23 mouse cellular contexts compared by ENCODE assay signal in genomic region chr3:96251787-96252186, GRCm38 (mm10). TPM values are rescaled to one million over a fixed set of nuclear protein-coding genes. Genes with fewer than 3 reads are reported as not detected.
DNase-seq lines count a peak whose midpoint lies in the region; ATAC-seq and TF ChIP-seq lines count a peak whose summit lies in the region.
"Had no signal": no experiment of that assay in that cellular context is flagged by ENCODE, and none has a peak within 500 bp of the region (broad histone marks: within the 10 kb centered on the region; RNA-seq: fewer than 3 reads in every experiment).

No protein-coding gene starts in this region.

- H3K27me3 ChIP-seq in spleen, adult 2 months (ENCODE audit: control insufficient read depth, insufficient read depth, low read length), result no peaks in the 10 kb centered on the region
- H3K27me3 ChIP-seq in splenic B cell, adult 2 months (ENCODE audit: control insufficient read depth, insufficient read depth, low read length, poor library complexity, severe bottlenecking), result no peaks in the 10 kb centered on the region
- no peaks in the 10 kb centered on the region for H3K27me3 ChIP-seq in forebrain, embryonic 15.5 days
- H3K27me3 ChIP-seq: embryonic facial prominence, embryonic 13.5 days; forebrain, embryonic 12.5 days; heart, embryonic 12.5 days; hindbrain, embryonic 15.5 days had no signal

- no peaks in the 10 kb centered on the region for H3K36me3 ChIP-seq in spleen, adult 2 months (ENCODE audit: control insufficient read depth, insufficient read depth, low read length)
- H3K36me3 ChIP-seq in splenic B cell, adult 2 months (ENCODE audit: control insufficient read depth, insufficient read depth, low read length, poor library complexity, severe bottlenecking), result no peaks in the 10 kb centered on the region
- no peaks in the 10 kb centered on the region for H3K36me3 ChIP-seq in forebrain, embryonic 15.5 days
- H3K36me3 ChIP-seq: embryonic facial prominence, embryonic 13.5 days; forebrain, embryonic 12.5 days; heart, embryonic 12.5 days; hindbrain, embryonic 15.5 days had no signal

- no peak overlapping the region for H3K9ac ChIP-seq in forebrain, embryonic 15.5 days (replicated peaks)
- H3K9ac ChIP-seq: embryonic facial prominence, embryonic 13.5 days; forebrain, embryonic 12.5 days; heart, embryonic 12.5 days; hindbrain, embryonic 15.5 days had no signal

- TF ChIP-seq CTCF in spleen, adult 2 months (IDR thresholded peaks at IDR 0.05; ENCODE audit: extremely low read depth, insufficient read depth, insufficient read length, insufficient replicate concordance), result no peak

- H3K4me2 ChIP-seq in forebrain, embryonic 15.5 days (replicated peaks), result no peak overlapping the region
- H3K4me2 ChIP-seq: embryonic facial prominence, embryonic 13.5 days; forebrain, embryonic 12.5 days; heart, embryonic 12.5 days; hindbrain, embryonic 15.5 days had no signal

- 34% methylated on average over 3 of the region's 3 CpGs for WGBS in spleen, adult 2 months
- WGBS in forebrain, embryonic 15.5 days, result 91% methylated on average over 3 of the region's 3 CpGs

- peak; percentile 81 for DNase-seq in heart, adult 11 months
- no peak for DNase-seq in heart, postnatal 36 days
- DNase-seq in spleen, adult 2 months (ENCODE audit: low read depth in 1 of 2, low spot score in 2 of 2), result no peak
- no peak for DNase-seq in spleen, adult 18-20 months
- DNase-seq in splenic B cell, adult 2 months (ENCODE audit: low read depth, low spot score), result peak; percentile 56
- no peak for DNase-seq in layer of hippocampus, adult 11-12 months (ENCODE audit: low spot score)
- DNase-seq: adrenal gland, adult 2 months; adrenal gland, postnatal 36 days; cerebellum, adult 11 months; cerebellum, adult 8-10 months; cerebellum, postnatal 25 days had no signal

- H3K4me3 ChIP-seq in spleen, adult 2 months (ENCODE audit: extremely low read depth, insufficient read depth, insufficient read length), result no peak overlapping the region
- no peak overlapping the region for H3K4me3 ChIP-seq in forebrain, embryonic 15.5 days
- H3K4me3 ChIP-seq: embryonic facial prominence, embryonic 13.5 days; forebrain, embryonic 12.5 days; heart, embryonic 12.5 days; hindbrain, embryonic 15.5 days had no signal

- H3K27ac ChIP-seq in spleen, adult 2 months (ENCODE audit: insufficient read depth, low read length), result peak overlapping the region; percentile 73; the same call in 1 of the 2 replicates
- no peak overlapping the region for H3K27ac ChIP-seq in forebrain, embryonic 15.5 days (replicated peaks)
- H3K27ac ChIP-seq: embryonic facial prominence, embryonic 13.5 days; forebrain, embryonic 12.5 days; hindbrain, embryonic 15.5 days had no signal

- no peak for TF ChIP-seq POLR2A in spleen, adult 2 months (IDR thresholded peaks at IDR 0.05; ENCODE audit: low read depth, low read length)

- H3K4me1 ChIP-seq in spleen, adult 2 months (ENCODE audit: control insufficient read depth, insufficient read depth, insufficient read length), result no peaks in the 10 kb centered on the region; the same call in 1 of the 2 replicates
- H3K4me1 ChIP-seq in forebrain, embryonic 15.5 days, result peaks cover 17% of the 10 kb centered on the region

- intact Hi-C loops in heart, postnatal 36 days (cut with DNase I), result no loop called here

- H3K9me3 ChIP-seq in forebrain, embryonic 15.5 days, result no peaks in the 10 kb centered on the region
- H3K9me3 ChIP-seq: embryonic facial prominence, embryonic 13.5 days; forebrain, embryonic 12.5 days; heart, embryonic 12.5 days; hindbrain, embryonic 15.5 days had no signal

- ATAC-seq in megakaryocyte, adult 5-6 weeks (ENCODE audit: poor library complexity, severe bottlenecking), result peak; percentile 64
- no peak for ATAC-seq in forebrain, embryonic 15.5 days (replicated peaks)
- ATAC-seq: inflammation-experienced regulatory T-cells, adult 6 months had no signal

RNA-seq across cellular contexts. Expression of gene Hist2h3c1, which starts 5.3 kb away (rescaled TPM):
- not detected for total RNA-seq in heart, postnatal 36 days (2021)
- polyA plus RNA-seq in spleen, adult 2 months (2012; rRNA removed), result not detected in 2 replicates
- total RNA-seq in megakaryocyte, adult 5-6 weeks (2015), result 17.8 and 20.2 TPM in 2 replicates
- 2.8 TPM in 1 of 2 replicates, not detected in the other for total RNA-seq in megakaryocyte, adult 5-6 weeks (2017)
- polyA plus RNA-seq in forebrain, embryonic 15.5 days (2015; fragmentation: Nextera tagmentation; extraction: Ambion mirVana), result 0.62 TPM in 1 of 2 replicates, not detected in the other
- total RNA-seq: adrenal gland, postnatal 36 days; gastrocnemius, adult 8-10 months; heart, adult 8-10 months; heart, postnatal 25 days had no signal
- polyA plus RNA-seq: adrenal gland, adult 2 months; brain, embryonic 14.5 days; embryonic facial prominence, embryonic 13.5 days; forebrain, embryonic 12.5 days; inflammation-experienced regulatory T-cells, adult 6 months had no signal

RNA-seq across cellular contexts. Expression of gene Hist2h2aa1, which starts 6.5 kb away (rescaled TPM):
- total RNA-seq in heart, postnatal 36 days (2021), result 10 to 100 TPM in 1 of 2 experiments, 1 to 10 TPM in 1; 6.4 to 16.6 TPM
- 95.6 and 174 TPM in 2 replicates for polyA plus RNA-seq in spleen, adult 2 months (2012; rRNA removed)
- total RNA-seq in megakaryocyte, adult 5-6 weeks (2015), result not detected in 2 replicates
- total RNA-seq in megakaryocyte, adult 5-6 weeks (2017), result 12,468 and 14,692 TPM in 2 replicates
- polyA plus RNA-seq in forebrain, embryonic 15.5 days (2015; fragmentation: Nextera tagmentation; extraction: Ambion mirVana), result 25.1 and 32.2 TPM in 2 replicates
- polyA plus RNA-seq: C2C12 had no signal

RNA-seq across cellular contexts. Expression of gene Hist2h4, which starts 11.3 kb away (rescaled TPM):
- total RNA-seq in heart, postnatal 36 days (2021), result 10 to 100 TPM; 14.0 to 17.5 TPM
- 9.3 and 15.4 TPM in 2 replicates for polyA plus RNA-seq in spleen, adult 2 months (2012; rRNA removed)
- 187 and 212 TPM in 2 replicates for total RNA-seq in megakaryocyte, adult 5-6 weeks (2015)
- 175 TPM in 2 replicates for total RNA-seq in megakaryocyte, adult 5-6 weeks (2017)
- polyA plus RNA-seq in forebrain, embryonic 15.5 days (2015; fragmentation: Nextera tagmentation; extraction: Ambion mirVana), result 10.1 and 10.9 TPM in 2 replicates

RNA-seq across cellular contexts. Expression of gene Hist2h2aa2, which starts 11.7 kb away (rescaled TPM):
- 100 to 1,000 TPM; 243 to 253 TPM for total RNA-seq in heart, postnatal 36 days (2021)
- 169 and 177 TPM in 2 replicates for polyA plus RNA-seq in spleen, adult 2 months (2012; rRNA removed)
- total RNA-seq in megakaryocyte, adult 5-6 weeks (2015), result 98.2 and 115 TPM in 2 replicates
- total RNA-seq in megakaryocyte, adult 5-6 weeks (2017), result not detected in 2 replicates
- polyA plus RNA-seq in forebrain, embryonic 15.5 days (2015; fragmentation: Nextera tagmentation; extraction: Ambion mirVana), result 51.6 and 60.6 TPM in 2 replicates

RNA-seq across cellular contexts. Expression of gene Hist2h3c2, which starts 12.9 kb away (rescaled TPM):
- 10 to 100 TPM in 1 of 2 experiments, 1 to 10 TPM in 1; 8.9 to 10.6 TPM for total RNA-seq in heart, postnatal 36 days (2021)
- polyA plus RNA-seq in spleen, adult 2 months (2012; rRNA removed), result 66.4 and 158 TPM in 2 replicates
- 319 and 351 TPM in 2 replicates for total RNA-seq in megakaryocyte, adult 5-6 weeks (2015)
- 146 and 157 TPM in 2 replicates for total RNA-seq in megakaryocyte, adult 5-6 weeks (2017)
- polyA plus RNA-seq in forebrain, embryonic 15.5 days (2015; fragmentation: Nextera tagmentation; extraction: Ambion mirVana), result 6.7 and 8.0 TPM in 2 replicates

Comparison
In these comparisons a context has a peak if more than half of its experiments do, and no peak if none do; other contexts are left out.
1. DNase-seq: peak in heart, adult 11 months (single experiment) and splenic B cell, adult 2 months (single experiment); none in heart, postnatal 36 days (0 of 2), spleen, adult 2 months (0 of 2), spleen, adult 18-20 months (0 of 2) and layer of hippocampus, adult 11-12 months (single experiment).
2. RNA of gene Hist2h4, which starts 11.3 kb away (total RNA-seq): 175 to 212 TPM in megakaryocyte, adult 5-6 weeks; 14.0 to 17.5 TPM in heart, postnatal 36 days; every median in the first group is over 4 times any median in the second.